Mouse (Mus musculus) liver, adult 2 months (tissue): ENCODE data around the gene Gm10577.

ENCODE experiments used
- CTCF ChIP-seq: fragments of 200-500 bp; IDR thresholded peaks from 2 replicates; pipeline ENCODE4 v1.5.1; 2011; ENCODE audit warnings: low read depth, low read length, control low read depth
- POLR2A ChIP-seq: fragments of 200-500 bp; IDR thresholded peaks from 2 replicates; pipeline ENCODE4 v1.6.1; 2011; ENCODE audit warnings: low read length, control low read depth; ENCODE audit not compliant: insufficient read depth; ENCODE audit errors: extremely low read depth

GRCm38 (mm10) chr4:100994442-100995255 lies 25.8 kb downstream of the Gm10577 start:
- no peak for TF ChIP-seq CTCF
- TF ChIP-seq POLR2A, result no peak
